Mouse (Mus musculus) spleen, adult 2 months (tissue): ENCODE data around the gene Ece1. TPM values are rescaled to one million over a fixed set of nuclear protein-coding genes. Genes with fewer than 3 reads are reported as not detected.

Experiments
- DNase-seq, 2 experiments: peaks; one replicate each; pipeline versions ENCODE4 v3.0.0 to v3.0.0-alpha.2; 2012 to 2021; ENCODE audit warnings: low spot score in 2 of 2, low read depth in 1 of 2
- H3K27ac ChIP-seq: fragments of 200-500 bp; 2 replicates; pipeline ENCODE4 v1.5.1; 2012; ENCODE audit warnings: low read length, inconsistent platforms; ENCODE audit not compliant: insufficient read depth
- H3K27me3 ChIP-seq: fragments of 200-500 bp; 2 replicates; pipeline ENCODE4 v1.6.1; 2012; ENCODE audit warnings: mild to moderate bottlenecking, moderate library complexity, low read length, inconsistent platforms; ENCODE audit not compliant: control insufficient read depth, insufficient read depth
- H3K36me3 ChIP-seq: fragments of 200-500 bp; 2 replicates; pipeline ENCODE4 v1.6.1; 2012; ENCODE audit warnings: mild to moderate bottlenecking, low read length, inconsistent platforms; ENCODE audit not compliant: control insufficient read depth, insufficient read depth
- H3K4me1 ChIP-seq: fragments of 200-500 bp; 2 replicates; pipeline ENCODE4 v1.6.1; 2011; ENCODE audit warnings: inconsistent platforms; ENCODE audit not compliant: control insufficient read depth, insufficient read depth, insufficient read length
- H3K4me3 ChIP-seq: fragments of 200-500 bp; 2 replicates; pipeline ENCODE4 v1.5.1; 2011; ENCODE audit warnings: mild to moderate bottlenecking, inconsistent platforms; ENCODE audit not compliant: insufficient read depth, insufficient read length; ENCODE audit errors: extremely low read depth
- CTCF ChIP-seq: fragments of 200-500 bp; IDR thresholded peaks from 2 replicates; pipeline ENCODE4 v1.5.1; 2011; ENCODE audit warnings: mild to moderate bottlenecking, inconsistent platforms; ENCODE audit not compliant: insufficient read depth, insufficient read length, insufficient replicate concordance; ENCODE audit errors: extremely low read depth
- POLR2A ChIP-seq: fragments of 200-500 bp; IDR thresholded peaks from 2 replicates; pipeline ENCODE4 v1.6.1; 2011; ENCODE audit warnings: low read depth, low read length, inconsistent platforms
- WGBS: fragments of 180-500 bp; shearing (Covaris S2); methylation state at CpG from one replicate; pipeline ENCODE4 v1.1.7; 2018; 5-methylcytosine and 5-hydroxymethylcytosine counted together
- polyA plus RNA-seq: library from polyadenylated mRNA; depleted of rRNA; stranded (reverse); fragments of >200 nt; gene quantifications from 2 replicates; pipeline ENCODE4 v1.2.3, GENCODE M21; 2012

Gene Ece1
- polyA plus RNA-seq, 1 experiment = 18.4 TPM

GRCm38 (mm10) chr4:137929341-137930016 is 67.4 kb downstream of the Ece1 start:
- Histone ChIP-seq H3K4me1 (no peaks in the 10 kb centered on the region), H3K27ac (no peak overlapping the region), H3K4me3 (no peak overlapping the region), H3K27me3 (no peaks in the 10 kb centered on the region), H3K36me3 (peaks cover 3% of the 10 kb centered on the region; the same call in 1 of the 2 replicates)
- no peak for DNase-seq
- WGBS = 94% methylated on average over 15 of the region's 15 CpGs
- TF ChIP-seq CTCF (no peak), POLR2A (no peak)

GRCm38 (mm10) chr4:137930500-137931008 is 68.5 kb downstream of the Ece1 start:
- H3K27ac ChIP-seq = no peak overlapping the region
- H3K4me3 ChIP-seq = no peak overlapping the region
- TF ChIP-seq POLR2A = no peak
- no peak for TF ChIP-seq CTCF
- no peaks in the 10 kb centered on the region for H3K4me1 ChIP-seq
- H3K27me3 ChIP-seq = no peaks in the 10 kb centered on the region
- DNase-seq = no peak
- 78% methylated on average over 9 of the region's 9 CpGs for WGBS
- peaks cover 6% of the 10 kb centered on the region; the same call in 1 of the 2 replicates for H3K36me3 ChIP-seq

DNA sequence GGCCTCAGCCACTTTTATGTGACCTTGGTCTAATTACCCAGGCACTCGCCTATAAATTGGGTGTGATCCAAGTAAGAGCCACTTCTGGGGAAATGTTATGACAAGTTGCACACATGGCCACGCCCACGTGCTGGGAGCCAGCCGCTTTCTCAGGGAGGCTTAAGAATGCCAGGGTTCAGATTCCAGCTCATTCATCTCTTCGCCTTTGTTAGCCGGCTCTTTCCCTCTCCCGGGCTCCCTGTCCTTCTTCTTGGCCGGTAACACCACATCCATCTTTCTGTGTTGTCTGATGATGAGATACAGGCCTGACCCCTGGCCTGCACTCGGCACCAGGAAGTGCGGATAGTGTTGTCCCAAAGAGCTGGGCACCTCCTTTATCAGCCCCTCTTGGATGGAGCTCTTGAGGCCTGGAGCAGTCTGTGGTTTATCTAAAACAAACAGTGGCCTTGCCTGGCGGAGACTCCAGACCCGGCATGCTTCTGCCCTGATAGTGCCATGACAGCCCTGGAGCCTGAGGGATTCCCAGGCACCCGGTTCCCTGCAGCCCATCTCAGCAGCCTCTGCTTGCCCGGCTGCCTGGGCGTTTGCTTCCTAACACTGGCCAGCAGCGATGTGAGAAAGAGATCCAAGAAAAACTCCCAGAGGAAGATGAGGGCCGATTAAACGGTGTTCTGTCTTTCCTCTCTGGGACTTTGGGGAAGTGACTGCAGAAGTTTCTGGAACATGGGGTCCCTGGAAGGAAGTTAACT is 69.1 kb downstream of the Ece1 start:
- no peaks in the 10 kb centered on the region for H3K27me3 ChIP-seq
- TF ChIP-seq POLR2A (no peak), CTCF (no peak)
- peak overlapping the region; percentile 30; the same call in 1 of the 2 replicates for H3K27ac ChIP-seq
- DNase-seq = no peak
- no peak overlapping the region for H3K4me3 ChIP-seq
- no peaks in the 10 kb centered on the region for H3K4me1 ChIP-seq
- WGBS = 74% methylated on average over 18 of the region's 18 CpGs
- peaks cover 6% of the 10 kb centered on the region; the same call in 1 of the 2 replicates for H3K36me3 ChIP-seq

DNA sequence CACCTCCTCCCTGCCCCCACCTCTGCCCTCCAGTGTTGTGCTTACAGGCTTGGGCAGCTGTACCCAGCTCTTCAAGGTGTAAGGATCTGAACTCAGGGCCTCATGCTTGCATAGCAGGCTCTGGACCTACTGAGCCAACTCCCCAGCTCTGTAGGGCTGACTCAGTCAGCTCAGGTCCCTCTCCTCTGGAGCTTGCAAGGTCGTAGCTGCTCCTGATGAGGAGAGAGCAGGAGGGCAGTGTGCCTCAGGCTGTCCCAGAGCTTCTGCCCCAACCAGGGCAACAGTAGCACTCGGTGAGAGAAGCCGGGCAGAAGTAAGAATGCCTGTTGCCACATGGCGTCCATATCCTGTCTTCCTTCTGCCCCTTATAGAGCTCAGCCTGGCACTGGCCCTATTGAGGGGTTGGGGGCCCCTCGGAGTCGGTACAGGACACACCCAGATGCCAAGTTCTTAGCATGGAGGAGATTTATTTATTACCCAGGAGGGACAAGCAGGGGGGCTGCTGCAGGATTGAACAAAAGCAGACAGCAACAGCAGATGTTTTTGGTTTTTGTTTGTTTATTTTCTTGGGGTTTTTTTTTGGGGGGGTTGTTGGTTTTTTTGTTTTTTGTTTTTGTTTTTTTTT is 70.6 kb downstream of the Ece1 start:
- Histone ChIP-seq H3K36me3 (peaks cover 8% of the 10 kb centered on the region), H3K27ac (no peak overlapping the region), H3K27me3 (no peaks in the 10 kb centered on the region), H3K4me3 (no peak overlapping the region), H3K4me1 (no peaks in the 10 kb centered on the region)
- WGBS = 79% methylated on average over 6 of the region's 6 CpGs
- TF ChIP-seq CTCF (no peak), POLR2A (no peak)
- no peak for DNase-seq

- Histone ChIP-seq H3K27ac (no peak overlapping the region), H3K4me1 (no peaks in the 10 kb centered on the region), H3K36me3 (peaks cover 8% of the 10 kb centered on the region), H3K27me3 (no peaks in the 10 kb centered on the region), H3K4me3 (no peak overlapping the region)
- no peak for TF ChIP-seq CTCF
- no peak for TF ChIP-seq POLR2A
- 94% methylated on average over 5 of the region's 5 CpGs for WGBS
- no peak for DNase-seq
Measured at GRCm38 (mm10) chr4:137933328-137933727, 71.3 kb downstream of the Ece1 start.

- DNase-seq = no peak
- no peak overlapping the region for H3K27ac ChIP-seq
- TF ChIP-seq POLR2A (no peak), CTCF (no peak)
Measured at GRCm38 (mm10) chr4:137936134-137936533, 74.1 kb downstream of the Ece1 start.

More at GRCm38 (mm10) chr4:137936134-137936533, 74.1 kb downstream of the Ece1 start:
- H3K4me1 ChIP-seq = no peaks in the 10 kb centered on the region
- H3K36me3 ChIP-seq = peaks cover 15% of the 10 kb centered on the region
- H3K4me3 ChIP-seq = no peak overlapping the region
- WGBS = 85% methylated on average over 4 of the region's 4 CpGs
- no peaks in the 10 kb centered on the region for H3K27me3 ChIP-seq
